Mouse (Mus musculus) lung, adult 2 months (tissue): ENCODE measurements at regions not wholly inside any gene's neighbourhood (a gene's known extent, or its start where the extent isn't known, plus 50 kb on each side); places are given as distances from the start of the nearest gene placed in this dataset.

Experiments used
- DNase-seq: peaks from one replicate; pipeline ENCODE4 v3.0.0; 2022
- H3K4me1 ChIP-seq: fragments of 200-500 bp; 2 replicates; pipeline ENCODE4 v1.6.1; 2011; ENCODE audit warnings: low read length; ENCODE audit not compliant: control insufficient read depth, insufficient read depth
- H3K4me3 ChIP-seq: fragments of 200-500 bp; replicated peaks from 2 replicates; pipeline ENCODE3; 2011; ENCODE audit warnings: low read depth, mild to moderate bottlenecking, control low read depth, low read length; ENCODE audit errors: extremely low read depth
- CTCF ChIP-seq: fragments of 200-500 bp; IDR thresholded peaks from 2 replicates; pipeline ENCODE4 v1.5.1; 2011; ENCODE audit warnings: mild to moderate bottlenecking, low read length, control low read depth; ENCODE audit not compliant: insufficient read depth
- POLR2A ChIP-seq: fragments of 200-500 bp; IDR thresholded peaks from 2 replicates; pipeline ENCODE4 v1.6.1; 2011; ENCODE audit warnings: low read depth, mild to moderate bottlenecking, control low read depth, low read length, borderline replicate concordance; ENCODE audit errors: extremely low read depth
- WGBS: fragments of 180-500 bp; shearing (Covaris S2); methylation state at CpG from one replicate; pipeline ENCODE4 v1.1.7; 2018; 5-methylcytosine and 5-hydroxymethylcytosine counted together

DNA sequence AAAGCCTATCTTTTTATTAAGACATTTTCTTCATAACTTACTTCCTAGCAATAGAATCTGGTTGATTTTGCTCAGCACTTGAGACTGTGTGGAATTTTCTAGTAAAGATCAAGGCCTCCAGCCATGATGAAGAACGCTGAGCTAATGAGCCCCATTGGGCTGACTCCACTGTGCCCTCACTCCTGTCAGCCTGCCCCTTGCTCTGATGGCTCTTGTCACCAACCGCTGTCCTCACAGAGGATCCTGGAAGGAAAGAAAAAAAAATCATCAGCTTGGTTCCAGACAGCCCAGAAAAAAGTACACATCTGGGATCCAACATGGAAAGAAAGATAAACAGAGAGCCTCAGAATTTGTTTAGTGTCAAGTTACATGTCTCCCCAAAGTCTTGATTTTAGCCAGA, 88.2 kb upstream of the L3mbtl4 start:
- WGBS: 47% methylated on average over 2 of the region's 2 CpGs
- no peaks in the 10 kb centered on the region for H3K4me1 ChIP-seq
- no peak overlapping the region for H3K4me3 ChIP-seq
- DNase-seq: no peak
- no peak for TF ChIP-seq POLR2A
- no peak for TF ChIP-seq CTCF

DNA sequence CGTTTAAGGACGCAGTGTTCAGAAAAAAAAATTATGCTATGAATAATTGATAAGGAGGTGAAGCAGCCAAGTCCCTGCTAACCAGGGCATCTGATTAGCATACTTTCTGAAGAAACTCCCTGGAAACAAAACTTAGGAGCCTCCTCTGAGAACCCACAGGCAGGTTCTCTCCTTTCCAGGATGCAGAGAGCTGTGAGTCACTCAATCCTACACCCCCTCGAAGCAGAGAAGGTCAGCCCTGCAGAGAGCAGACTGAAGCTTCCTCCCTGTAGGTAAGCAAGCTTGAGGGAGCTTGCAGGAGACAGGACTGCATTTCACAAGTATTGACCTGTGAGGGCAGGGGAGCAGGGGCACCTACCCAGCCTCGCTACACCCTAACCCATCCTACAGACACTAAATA, 83.7 kb upstream of the L3mbtl4 start:
- Histone ChIP-seq H3K4me3 (no peak overlapping the region), H3K4me1 (no peaks in the 10 kb centered on the region)
- no peak for TF ChIP-seq POLR2A
- no peak for TF ChIP-seq CTCF
- DNase-seq: no peak
- WGBS: 79% methylated on average over 4 of the region's 4 CpGs

DNA sequence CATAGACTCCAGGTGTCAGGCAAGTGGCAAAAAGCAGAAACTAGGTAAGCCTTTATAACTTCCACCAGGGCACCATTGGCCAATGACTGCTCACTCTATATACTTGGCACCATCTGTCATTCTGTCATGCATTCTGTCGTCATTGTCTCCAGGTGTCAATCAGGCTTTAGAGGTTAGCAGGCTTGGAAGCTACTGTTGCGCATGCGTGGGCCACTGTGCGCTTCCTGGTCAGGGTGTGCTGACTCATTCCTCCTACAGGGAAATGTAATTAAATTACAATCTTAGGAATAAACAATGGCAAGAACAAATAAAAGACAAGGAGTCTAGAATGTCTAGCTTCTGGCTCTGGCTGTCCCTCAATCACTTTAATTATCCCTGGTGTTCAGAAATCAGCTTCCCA, 68.1 kb upstream of the L3mbtl4 start:
- H3K4me1 ChIP-seq: peaks cover 2% of the 10 kb centered on the region; the same call in 1 of the 2 replicates
- WGBS: 71% methylated on average over 4 of the region's 4 CpGs
- H3K4me3 ChIP-seq: no peak overlapping the region
- DNase-seq: no peak
- TF ChIP-seq POLR2A: no peak
- no peak for TF ChIP-seq CTCF

DNA sequence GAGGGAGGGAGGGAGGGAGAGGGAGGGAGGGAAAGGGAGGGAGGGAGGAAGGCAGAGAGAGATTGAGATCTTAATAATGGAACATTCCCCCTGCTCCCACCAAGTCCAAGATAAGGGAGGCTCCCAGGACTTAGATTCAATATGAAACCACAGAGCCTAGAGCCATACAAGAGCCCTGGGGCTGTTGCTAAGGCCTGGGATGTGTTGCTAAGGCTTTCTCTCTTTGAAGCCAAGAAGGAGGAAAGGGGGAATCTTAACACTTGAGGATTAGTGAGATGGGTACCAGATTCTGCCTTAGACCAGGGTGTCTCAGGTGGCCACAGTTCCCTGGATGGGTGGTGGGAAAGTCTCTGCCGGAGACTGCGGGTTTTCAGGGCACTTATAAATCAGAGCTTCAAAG, 64.8 kb upstream of the L3mbtl4 start:
- DNase-seq: no peak
- WGBS: 47% methylated on average over 2 of the region's 2 CpGs
- Histone ChIP-seq H3K4me3 (no peak overlapping the region), H3K4me1 (peaks cover 2% of the 10 kb centered on the region; the same call in 1 of the 2 replicates)
- no peak for TF ChIP-seq CTCF
- no peak for TF ChIP-seq POLR2A

DNA sequence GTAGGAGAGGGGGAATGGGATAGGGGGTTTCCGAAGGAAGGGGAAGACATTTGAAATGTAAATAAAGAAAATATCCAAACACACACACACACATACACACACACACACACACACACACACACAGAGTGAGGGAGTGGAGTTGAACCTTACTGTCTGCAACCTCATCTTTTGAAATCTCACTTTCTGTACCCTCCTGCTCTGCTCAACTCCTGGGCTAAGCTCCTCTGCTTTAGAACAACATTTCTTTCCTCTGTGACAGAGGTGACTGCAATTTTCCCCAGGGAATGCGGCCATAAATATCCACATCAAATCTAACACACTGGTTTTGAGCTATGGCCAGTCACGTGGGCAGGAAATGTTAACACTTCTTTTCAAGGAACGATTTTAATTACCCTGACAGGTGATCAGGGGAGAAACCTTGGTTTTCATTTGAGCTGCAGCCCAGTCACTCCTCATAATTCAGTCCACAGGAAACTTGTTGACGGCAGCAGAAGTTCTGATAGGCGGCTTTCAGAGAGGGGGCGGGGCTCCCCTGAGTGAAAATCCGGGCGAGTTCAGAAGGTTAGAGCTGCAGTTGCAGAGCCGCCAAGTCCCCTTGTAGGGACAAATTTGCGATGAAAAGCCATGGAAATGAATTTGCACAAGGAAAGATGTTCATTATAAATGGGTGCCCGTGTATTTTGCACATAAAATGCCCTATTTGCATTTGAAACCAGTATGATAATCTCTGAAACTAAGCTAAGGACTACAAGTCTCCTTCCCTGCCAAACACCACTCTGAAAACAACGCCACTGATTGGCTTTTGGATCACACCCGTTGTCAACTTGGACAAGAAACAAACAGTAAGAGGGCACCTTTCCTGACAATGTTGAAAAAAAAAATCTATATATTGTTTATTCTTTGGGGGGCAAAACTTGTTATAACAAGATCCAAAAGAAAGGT, 63.0 kb upstream of the L3mbtl4 start:
- peak; percentile 19 for DNase-seq
- 9% methylated on average over 14 of the region's 14 CpGs for WGBS
- H3K4me3 ChIP-seq: peak overlapping the region; percentile 24
- H3K4me1 ChIP-seq: peaks cover under 1% of the 10 kb centered on the region; the same call in 1 of the 2 replicates
- no peak for TF ChIP-seq CTCF
- TF ChIP-seq POLR2A: no peak

DNA sequence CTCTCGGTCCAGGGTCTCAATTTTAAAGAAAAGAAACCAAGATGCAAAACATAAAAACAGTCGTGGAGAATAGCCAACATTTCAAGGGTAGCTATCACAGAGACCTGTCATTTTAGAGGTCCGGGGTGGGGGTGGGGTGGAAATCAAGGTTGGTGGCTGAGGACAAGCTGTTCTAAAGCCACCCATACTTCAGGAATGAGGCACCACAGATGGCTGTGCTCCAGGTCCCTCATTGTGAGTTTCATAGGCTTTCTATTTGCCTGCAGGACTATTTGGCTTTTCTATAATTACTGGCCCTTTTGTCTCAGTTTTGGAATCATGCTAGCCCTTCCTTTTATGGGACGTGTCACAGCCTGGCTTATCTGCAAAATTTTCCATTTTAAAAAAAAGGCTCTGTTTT, 55.4 kb upstream of the L3mbtl4 start:
- H3K4me3 ChIP-seq: no peak overlapping the region
- 57% methylated on average over 4 of the region's 4 CpGs for WGBS
- DNase-seq: no peak
- TF ChIP-seq CTCF (no peak), POLR2A (no peak)
- H3K4me1 ChIP-seq: no peaks in the 10 kb centered on the region

DNA sequence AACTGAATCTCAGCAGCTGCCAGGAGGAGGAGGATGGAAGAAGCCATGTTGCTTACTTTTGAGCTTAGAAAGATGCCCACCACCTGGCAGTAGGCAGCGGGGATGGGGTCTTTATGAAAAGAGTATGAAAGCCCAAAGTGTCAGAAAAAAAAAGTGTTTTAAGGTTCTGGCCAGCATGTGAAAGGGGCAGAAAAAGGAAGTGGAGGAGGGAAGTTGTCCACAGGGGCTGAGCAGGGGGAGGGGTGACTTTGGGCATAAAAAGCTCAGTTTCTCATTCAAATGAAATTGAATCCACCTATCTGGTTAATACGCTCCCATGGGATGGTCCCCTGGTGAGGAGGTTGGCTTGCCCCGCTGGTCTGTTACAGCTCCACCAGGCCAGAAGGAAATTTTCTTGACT, 50.4 kb upstream of the L3mbtl4 start:
- TF ChIP-seq POLR2A: no peak
- no peak for TF ChIP-seq CTCF
- WGBS: 92% methylated on average over 3 of the region's 3 CpGs
- Histone ChIP-seq H3K4me3 (no peak overlapping the region), H3K4me1 (no peaks in the 10 kb centered on the region)
- no peak for DNase-seq
